Mouse (Mus musculus): ENCODE data around the gene Amh.

GRCm38 (mm10) chr10:80799070-80799566 is 5.9 kb upstream of the Amh start:
- TF ChIP-seq POLR2A (IDR thresholded peaks at IDR 0.05; ENCODE audit: insufficient read depth, low read depth, low read length), result no peak
- TF ChIP-seq CTCF (IDR thresholded peaks at IDR 0.05), result no peak
